In genomic region chr14:122279462-122280308, GRCm38 (mm10) we compare ENCODE assay signal across 18 mouse cellular contexts.
DNase-seq lines count a peak whose midpoint lies in the region; ATAC-seq and TF ChIP-seq lines count a peak whose summit lies in the region.
"Had no signal": no experiment of that assay in that cellular context is flagged by ENCODE, and none has a peak within 500 bp of the region (broad histone marks: within the 10 kb centered on the region; RNA-seq: fewer than 3 reads in every experiment).

No protein-coding gene starts in this region.

- no peak for TF ChIP-seq CTCF in MEL (IDR thresholded peaks at IDR 0.05 in 2 of 3, conservative IDR thresholded peaks at IDR 0.05 in 1 of 3; ENCODE audit: control insufficient read depth in 1 of 3, insufficient read depth in 1 of 3, low read depth in 2 of 3, low read length in 3 of 3, poor library complexity in 1 of 3, severe bottlenecking in 1 of 3)
- no peak for TF ChIP-seq CTCF in forebrain, postnatal 0 days (IDR thresholded peaks at IDR 0.05; ENCODE audit: low read depth)

- H3K27me3 ChIP-seq in MEL (ENCODE audit: control insufficient read depth in 1 of 2, insufficient read depth in 2 of 2, low read length in 2 of 2) = no peaks in the 10 kb centered on the region
- H3K27me3 ChIP-seq in forebrain, postnatal 0 days (ENCODE audit: insufficient read depth, low read length) = peaks cover 23% of the 10 kb centered on the region
- H3K27me3 ChIP-seq in midbrain, embryonic 11.5 days (ENCODE audit: control insufficient read depth, insufficient read depth, low read length) = peaks cover 25% of the 10 kb centered on the region; the same call in 1 of the 2 replicates
- 0 out of 2 replicates have a peak, but pooled peaks cover 3% of the 10 kb centered on the region for H3K27me3 ChIP-seq in kidney, embryonic 16.5 days (ENCODE audit: insufficient read depth, low read length)
- H3K27me3 ChIP-seq: liver, embryonic 15.5 days had no signal

- peaks cover 0 to 11% of the 10 kb centered on the region in 2 experiments; a peak in 2 of 4 replicates for H3K36me3 ChIP-seq in MEL (ENCODE audit: control insufficient read depth in 1 of 2, insufficient read depth in 2 of 2, low read length in 2 of 2)
- H3K36me3 ChIP-seq in forebrain, postnatal 0 days (ENCODE audit: insufficient read depth) = no peaks in the 10 kb centered on the region
- H3K36me3 ChIP-seq in midbrain, embryonic 11.5 days (ENCODE audit: control insufficient read depth, insufficient read depth, low read length) = no peaks in the 10 kb centered on the region
- H3K36me3 ChIP-seq in kidney, embryonic 16.5 days (ENCODE audit: insufficient read depth, low read length) = no peaks in the 10 kb centered on the region
- H3K36me3 ChIP-seq: heart, embryonic 12.5 days; limb, embryonic 13.5 days; liver, embryonic 15.5 days had no signal

- no peak for TF ChIP-seq RAD21 in MEL (IDR thresholded peaks at IDR 0.05; ENCODE audit: low read depth, low read length)

- WGBS in forebrain, postnatal 0 days = 27% methylated on average over 16 of the region's 16 CpGs
- WGBS in midbrain, embryonic 11.5 days = 14% methylated on average over 16 of the region's 16 CpGs
- 67% methylated on average over 16 of the region's 16 CpGs for WGBS in kidney, embryonic 16.5 days

- no peaks in the 10 kb centered on the region for H3K9me3 ChIP-seq in MEL (replicated peaks; ENCODE audit: insufficient read depth, low read length)
- no peaks in the 10 kb centered on the region for H3K9me3 ChIP-seq in forebrain, postnatal 0 days (ENCODE audit: low read length)
- H3K9me3 ChIP-seq in midbrain, embryonic 11.5 days (ENCODE audit: control insufficient read depth, low read length) = no peaks in the 10 kb centered on the region
- no peaks in the 10 kb centered on the region for H3K9me3 ChIP-seq in kidney, embryonic 16.5 days (ENCODE audit: low read length)
- H3K9me3 ChIP-seq: heart, embryonic 12.5 days; limb, embryonic 13.5 days; liver, embryonic 15.5 days had no signal

- H3K9ac ChIP-seq in MEL (ENCODE audit: control insufficient read depth, low read depth, low read length, poor library complexity, severe bottlenecking) = no peak overlapping the region
- H3K9ac ChIP-seq in forebrain, postnatal 0 days = no peak overlapping the region
- H3K9ac ChIP-seq in midbrain, embryonic 11.5 days (ENCODE audit: low read length) = peak overlapping the region; percentile 39; the same call in 1 of the 2 replicates
- H3K9ac ChIP-seq in kidney, embryonic 16.5 days (replicated peaks; ENCODE audit: low read length) = no peak overlapping the region
- H3K9ac ChIP-seq: heart, embryonic 12.5 days; liver, embryonic 15.5 days had no signal

- no peaks in the 10 kb centered on the region for H3K79me2 ChIP-seq in MEL (ENCODE audit: control insufficient read depth, insufficient read depth, low read length, poor library complexity)

- no peak overlapping the region for H3K27ac ChIP-seq in MEL (ENCODE audit: control insufficient read depth, low read depth, low read length)
- H3K27ac ChIP-seq in forebrain, postnatal 0 days (ENCODE audit: low read depth, low read length) = no peak overlapping the region
- peak overlapping the region; percentile 71 for H3K27ac ChIP-seq in midbrain, embryonic 11.5 days (ENCODE audit: low read depth, low read length)
- H3K27ac ChIP-seq in kidney, embryonic 16.5 days (ENCODE audit: low read length) = no peak overlapping the region
- H3K27ac ChIP-seq: limb, embryonic 13.5 days; liver, embryonic 15.5 days; stomach, postnatal 0 days had no signal

- no peak for TF ChIP-seq POLR2A in MEL (IDR thresholded peaks at IDR 0.05; ENCODE audit: control insufficient read depth in 1 of 2, insufficient read depth in 1 of 2, low read depth in 1 of 2, low read length in 2 of 2, poor library complexity in 1 of 2)

- no peak for DNase-seq in MEL (ENCODE audit: low read depth, low spot score)
- DNase-seq in embryo, embryonic 10.5 days (ENCODE audit: low spot score) = peak; percentile 64
- DNase-seq in forebrain, postnatal 0 days = peak; percentile 39
- peak; percentile 91 for DNase-seq in midbrain, embryonic 11.5 days (ENCODE audit: low spot score, missing footprints)
- DNase-seq in lung, postnatal 36 days = no peak
- DNase-seq in layer of hippocampus, adult 9-11 months = no peak
- DNase-seq in urinary bladder, postnatal 14 days (ENCODE audit: low spot score) = no peak
- DNase-seq: cerebellum, adult 11-12 months; kidney, adult 2 months; kidney, postnatal 4 days; lung, postnatal 14 days; thymus, postnatal 14 days had no signal

- no peak overlapping the region for H3K4me2 ChIP-seq in forebrain, postnatal 0 days (ENCODE audit: low read depth)
- H3K4me2 ChIP-seq in midbrain, embryonic 11.5 days = peak overlapping the region; percentile 32
- no peak overlapping the region for H3K4me2 ChIP-seq in kidney, embryonic 16.5 days (replicated peaks; ENCODE audit: low read depth, low read length)
- H3K4me2 ChIP-seq: limb, embryonic 13.5 days; liver, embryonic 15.5 days had no signal

- peaks cover 3 to 10% of the 10 kb centered on the region in 2 experiments; a peak in 3 of 4 replicates for H3K4me1 ChIP-seq in MEL (ENCODE audit: control insufficient read depth in 1 of 2, insufficient read depth in 2 of 2, low read length in 2 of 2)
- H3K4me1 ChIP-seq in forebrain, postnatal 0 days (ENCODE audit: insufficient read depth) = no peaks in the 10 kb centered on the region
- H3K4me1 ChIP-seq in midbrain, embryonic 11.5 days (ENCODE audit: control insufficient read depth, insufficient read depth, low read length) = peaks cover 21% of the 10 kb centered on the region
- no peaks in the 10 kb centered on the region for H3K4me1 ChIP-seq in kidney, embryonic 16.5 days (ENCODE audit: insufficient read depth, low read length)
- H3K4me1 ChIP-seq: liver, embryonic 15.5 days had no signal

- no peak overlapping the region for H3K4me3 ChIP-seq in MEL (ENCODE audit: control insufficient read depth in 1 of 2, insufficient read depth in 1 of 2, low read depth in 2 of 2, low read length in 2 of 2)
- H3K4me3 ChIP-seq in forebrain, postnatal 0 days (ENCODE audit: low read depth, low read length) = no peak overlapping the region
- no peak overlapping the region; the same call in 1 of the 2 replicates for H3K4me3 ChIP-seq in midbrain, embryonic 11.5 days (ENCODE audit: low read depth, low read length)
- no peak overlapping the region for H3K4me3 ChIP-seq in kidney, embryonic 16.5 days (ENCODE audit: low read length)
- H3K4me3 ChIP-seq: limb, embryonic 13.5 days; liver, embryonic 15.5 days had no signal

- TF ChIP-seq EP300 in MEL (IDR thresholded peaks at IDR 0.05; ENCODE audit: low read depth in 1 of 2, low read length in 2 of 2) = no peak

- 0 out of 2 replicates have a peak, but pooled peaks have one; percentile 27 for ATAC-seq in forebrain, postnatal 0 days
- ATAC-seq in midbrain, embryonic 11.5 days (ENCODE audit: low FRiP score) = peak; percentile 38; the same call in 1 of the 2 replicates
- no peak for ATAC-seq in kidney, embryonic 16.5 days (ENCODE audit: low FRiP score, low TSS enrichment)
- ATAC-seq: activated CD4-positive, CD25-positive, alpha-beta regulatory T cell, adult 4 months had no signal

TF ChIP-seq in MEL, 35 proteins besides CTCF, POLR2A, EP300 and RAD21:
- TF ChIP-seq SIN3A (IDR thresholded peaks at IDR 0.05; ENCODE audit: low read length) (no peak), USF2 (IDR thresholded peaks at IDR 0.05; ENCODE audit: borderline replicate concordance in 1 of 2, insufficient read depth in 1 of 2, low read depth in 1 of 2, low read length in 2 of 2) (no peak), KAT2A (conservative IDR thresholded peaks at IDR 0.05; ENCODE audit: low read depth, low read length) (no peak), ZNF384 (IDR thresholded peaks at IDR 0.05; ENCODE audit: low read depth, low read length) (peak; percentile 61)
TF ChIP-seq in MEL: peak in this region for 1.

Comparison
In these comparisons a context has a peak if more than half of its experiments do, and no peak if none do; other contexts are left out.
1. DNase-seq: peak in embryo, embryonic 10.5 days (single experiment), forebrain, postnatal 0 days (single experiment) and midbrain, embryonic 11.5 days (single experiment); none in MEL (single experiment), lung, postnatal 36 days (single experiment), layer of hippocampus, adult 9-11 months (single experiment) and urinary bladder, postnatal 14 days (single experiment).